Mouse (Mus musculus) ZHBTc4 (cell line): ENCODE measurements at regions not wholly inside any gene's neighbourhood (a gene's known extent, or its start where the extent isn't known, plus 50 kb on each side); places are given as distances from the start of the nearest gene placed in this dataset.
A peak's percentile ranks its signal among the peaks of the same experiment; 100 is the strongest.
"Not testable (repeated sequence)": the region's sequence is repeated elsewhere in the genome, so short reads cannot be mapped to it uniquely, and the experiment has no call there.

Experiments used
- DNase-seq: peaks from one replicate; pipeline ENCODE4 v3.0.0-alpha.2; 2011; ENCODE audit warnings: low read depth, low spot score

- peak; percentile 11 for DNase-seq
Measured at GRCm38 (mm10) chr3:38320998-38321397, 163.6 kb downstream of the Ankrd50 start.

GRCm38 (mm10) chr3:38312834-38313233, 171.8 kb downstream of the Ankrd50 start:
- no peak for DNase-seq

GRCm38 (mm10) chr3:38312121-38312520, 172.5 kb downstream of the Ankrd50 start:
- DNase-seq = no peak

DNA sequence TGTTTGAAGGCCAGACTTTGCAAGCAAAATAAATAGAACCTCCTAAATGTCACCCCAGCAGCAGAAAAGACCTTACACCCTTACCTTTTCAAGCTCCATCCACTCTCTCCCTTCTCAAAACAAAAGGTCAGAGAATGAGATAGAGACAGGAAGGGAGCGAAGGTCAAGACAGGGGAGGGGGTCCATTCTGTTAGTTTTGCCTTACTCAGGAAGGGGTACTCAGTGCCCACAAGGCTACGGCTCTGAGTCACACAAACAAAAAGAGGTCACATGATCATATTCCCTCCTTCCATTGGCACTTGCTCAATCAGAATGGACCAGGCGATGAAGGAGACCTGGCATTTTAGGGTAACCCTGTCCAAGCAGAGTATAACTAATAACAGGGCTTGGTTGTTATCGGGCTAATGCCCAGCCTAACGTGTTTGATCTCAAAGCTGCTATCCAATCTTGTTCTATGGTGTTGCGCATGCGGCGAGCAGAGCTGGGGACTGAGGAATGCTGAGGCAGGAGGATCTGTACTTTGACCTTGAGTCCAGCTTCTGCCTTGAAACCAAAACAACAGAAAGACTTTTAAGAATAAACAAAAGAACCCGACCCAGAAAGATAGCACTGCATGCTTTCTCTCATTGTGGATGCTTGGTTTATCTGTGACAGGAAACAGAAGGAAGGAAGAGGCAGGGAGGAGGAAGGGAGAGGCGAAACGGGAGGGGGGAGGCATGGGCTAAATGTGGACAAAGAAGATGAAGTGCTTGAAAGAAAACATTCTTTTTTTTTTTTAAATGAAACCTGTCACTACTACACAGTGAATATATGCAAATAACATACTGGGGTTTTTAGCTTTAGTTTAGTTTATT, 184.5 kb downstream of the Ankrd50 start:
- peak; percentile 28 for DNase-seq

- DNase-seq = peak; percentile 3
Measured at GRCm38 (mm10) chr3:38299236-38299897, 185.3 kb downstream of the Ankrd50 start.

DNA sequence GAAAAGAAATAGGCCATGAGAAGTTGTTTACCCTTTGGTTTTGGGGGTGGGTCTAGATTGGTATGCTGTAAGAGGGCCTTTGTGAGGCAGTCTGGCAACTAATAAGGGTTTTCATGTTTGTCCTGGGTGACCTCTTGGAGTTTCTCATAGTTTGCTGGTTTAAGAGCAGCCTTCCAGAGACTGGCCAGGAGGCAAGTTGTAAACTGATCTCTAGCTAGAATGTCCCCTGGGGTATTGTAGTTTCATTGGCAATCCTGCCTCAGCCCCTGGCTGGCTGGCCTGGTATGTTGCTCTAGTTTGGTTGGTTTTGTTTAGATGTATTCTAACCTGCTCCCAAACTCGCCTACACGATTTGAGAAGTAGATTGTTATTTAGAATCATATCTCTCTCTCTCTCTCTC, 187.1 kb downstream of the Ankrd50 start:
- DNase-seq = no peak

- DNase-seq = no peak
Measured at GRCm38 (mm10) chr3:38289062-38289461, 195.6 kb downstream of the Ankrd50 start.

GRCm38 (mm10) chr3:38283687-38284124, 200.9 kb downstream of the Ankrd50 start:
- DNase-seq = peak; percentile 22

GRCm38 (mm10) chr3:38282891-38283290, 201.8 kb downstream of the Ankrd50 start:
- no peak for DNase-seq

- no peak for DNase-seq
Measured at GRCm38 (mm10) chr3:38281683-38282082, 203.0 kb downstream of the Ankrd50 start.

DNA sequence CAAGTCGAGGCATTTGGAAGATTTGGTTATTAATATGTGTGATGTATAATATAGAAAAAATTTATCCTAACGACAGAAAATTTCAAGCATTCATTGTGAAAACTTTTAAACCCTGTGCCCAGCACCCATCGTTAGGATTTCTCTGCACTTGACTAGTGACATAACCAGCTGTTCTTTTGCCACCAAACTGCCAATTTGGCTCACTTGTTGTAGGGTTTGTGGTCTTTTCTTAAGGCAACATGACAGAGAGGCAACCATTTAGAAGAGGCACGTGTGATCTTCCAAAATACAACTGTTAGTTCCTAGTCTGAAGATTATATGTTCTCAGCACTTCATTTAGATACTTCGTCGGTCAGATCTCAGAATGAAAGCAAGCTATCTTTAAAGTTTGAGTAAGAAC, 203.8 kb downstream of the Ankrd50 start:
- no peak for DNase-seq

GRCm38 (mm10) chr3:38280105-38280504, 204.5 kb downstream of the Ankrd50 start:
- DNase-seq = no peak

GRCm38 (mm10) chr3:38276948-38277504, 207.6 kb downstream of the Ankrd50 start:
- DNase-seq = no peak

DNA sequence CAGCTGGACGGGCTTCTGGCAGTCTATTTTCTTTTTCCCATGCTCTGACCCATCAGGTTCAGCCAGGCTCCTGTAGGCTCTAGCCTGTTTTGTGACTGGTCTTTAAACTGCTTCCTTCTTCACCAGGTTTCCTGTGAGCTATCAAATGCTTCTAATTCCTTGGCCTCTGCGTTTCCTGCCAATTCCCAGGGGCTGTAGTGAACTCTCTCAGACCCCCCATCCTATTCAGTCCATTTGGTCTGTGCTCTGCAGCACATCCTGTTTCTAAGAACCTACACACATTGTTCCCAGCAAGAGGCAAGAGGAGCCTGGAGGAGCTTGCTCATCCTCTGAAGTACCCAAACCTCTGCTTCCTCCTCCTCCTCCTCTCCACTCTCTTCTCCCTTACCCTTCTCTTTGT, 209.3 kb downstream of the Ankrd50 start:
- no peak for DNase-seq

DNA sequence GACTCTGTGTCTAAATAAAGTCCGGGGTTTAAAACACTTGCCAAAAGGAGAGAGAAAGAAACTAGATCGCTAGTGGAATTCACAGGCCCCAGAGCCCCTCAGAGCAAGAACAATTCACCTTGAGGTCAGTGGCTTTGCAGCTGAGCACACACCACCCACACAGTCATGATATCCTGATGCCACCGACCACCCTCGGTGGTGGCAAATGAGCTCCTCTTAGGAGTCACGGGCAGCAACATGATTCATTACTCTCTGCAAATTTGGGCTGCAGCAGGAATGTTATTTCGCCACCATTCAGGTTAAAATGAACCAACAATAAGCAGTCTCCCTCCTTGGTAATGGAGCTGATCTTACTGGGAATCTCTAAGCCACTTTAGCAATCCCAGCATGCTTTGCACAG, 213.9 kb downstream of the Ankrd50 start:
- DNase-seq = no peak

DNA sequence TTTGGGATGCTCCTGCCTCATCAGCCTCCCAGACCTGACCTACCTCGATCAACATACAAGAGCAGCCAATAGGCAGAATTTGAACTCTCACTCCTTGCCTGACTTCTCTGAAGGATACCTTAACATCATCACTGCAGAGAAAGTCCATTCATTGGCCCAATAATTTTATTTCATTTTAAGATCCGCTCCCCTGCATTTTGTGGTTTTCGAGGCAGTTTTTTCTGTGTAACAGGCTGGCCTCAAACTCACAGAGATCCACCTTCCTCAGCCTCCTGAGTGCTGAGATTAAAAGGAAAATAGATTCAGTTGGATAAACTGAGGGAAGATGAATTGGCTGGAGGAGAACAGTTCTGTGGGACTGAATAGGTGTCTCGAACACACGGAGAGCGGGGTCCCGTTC, 216.4 kb downstream of the Ankrd50 start:
- DNase-seq = no peak

- DNase-seq = no peak
Measured at GRCm38 (mm10) chr3:38263261-38264141, 221.1 kb downstream of the Ankrd50 start.

- no peak for DNase-seq
Measured at GRCm38 (mm10) chr3:38261326-38262075, 223.1 kb downstream of the Ankrd50 start.

DNA sequence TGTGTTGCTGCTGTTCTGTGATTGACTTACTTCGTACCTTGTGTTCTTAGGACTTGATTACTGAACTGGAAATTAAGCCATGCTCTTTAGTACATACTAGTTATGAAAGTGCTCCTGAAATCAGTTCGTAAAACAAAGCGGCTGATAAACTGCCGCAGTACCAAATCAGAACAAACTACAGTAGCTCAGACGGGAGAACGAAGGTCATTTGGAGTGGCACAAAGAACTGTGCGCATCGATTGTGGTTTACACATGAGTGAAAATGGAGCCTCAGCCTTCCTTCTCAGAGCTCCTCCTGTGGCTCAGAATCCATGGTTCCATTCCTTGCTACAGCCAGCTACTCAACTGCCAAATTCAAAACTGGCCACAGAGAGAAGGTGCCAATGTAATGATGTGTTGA, 225.4 kb downstream of the Ankrd50 start:
- DNase-seq = not testable (repeated sequence)

DNA sequence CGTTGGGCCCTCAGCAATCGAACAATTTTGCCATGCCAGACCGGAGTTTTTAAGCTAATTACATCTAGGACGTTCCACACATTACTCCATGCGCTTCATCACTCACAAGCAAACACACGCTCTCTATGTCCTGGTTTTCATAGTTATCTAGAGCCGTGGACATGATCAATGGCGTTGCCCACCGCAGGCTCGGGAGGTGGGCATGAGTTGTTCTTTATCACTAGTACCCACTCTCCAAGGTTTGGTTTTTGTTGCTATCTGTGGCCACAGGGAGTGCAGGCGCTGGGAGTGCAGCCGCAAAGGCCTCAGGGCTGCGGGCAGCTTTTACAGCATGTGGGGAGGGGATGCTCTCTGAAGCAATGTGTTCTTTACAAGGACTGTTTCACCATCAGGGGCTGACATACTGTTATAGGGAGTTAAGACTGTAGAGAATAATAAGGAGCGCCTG, 226.8 kb downstream of the Ankrd50 start:
- no peak for DNase-seq
